Mouse (Mus musculus) bone marrow, adult 2 months (tissue): ENCODE measurements at regions not wholly inside any gene's neighbourhood (a gene's known extent, or its start where the extent isn't known, plus 50 kb on each side); places are given as distances from the start of the nearest gene placed in this dataset.

Experiments used
- CTCF ChIP-seq: fragments of 200-500 bp; IDR thresholded peaks from 2 replicates; pipeline ENCODE4 v1.5.1; 2011; ENCODE audit warnings: low read length, control low read depth; ENCODE audit not compliant: control insufficient read depth, insufficient read depth
- POLR2A ChIP-seq: fragments of 200-500 bp; IDR thresholded peaks from 2 replicates; pipeline ENCODE4 v1.6.1; 2011; ENCODE audit warnings: low read depth, mild to moderate bottlenecking, control low read depth, low read length, borderline replicate concordance; ENCODE audit not compliant: control insufficient read depth

DNA sequence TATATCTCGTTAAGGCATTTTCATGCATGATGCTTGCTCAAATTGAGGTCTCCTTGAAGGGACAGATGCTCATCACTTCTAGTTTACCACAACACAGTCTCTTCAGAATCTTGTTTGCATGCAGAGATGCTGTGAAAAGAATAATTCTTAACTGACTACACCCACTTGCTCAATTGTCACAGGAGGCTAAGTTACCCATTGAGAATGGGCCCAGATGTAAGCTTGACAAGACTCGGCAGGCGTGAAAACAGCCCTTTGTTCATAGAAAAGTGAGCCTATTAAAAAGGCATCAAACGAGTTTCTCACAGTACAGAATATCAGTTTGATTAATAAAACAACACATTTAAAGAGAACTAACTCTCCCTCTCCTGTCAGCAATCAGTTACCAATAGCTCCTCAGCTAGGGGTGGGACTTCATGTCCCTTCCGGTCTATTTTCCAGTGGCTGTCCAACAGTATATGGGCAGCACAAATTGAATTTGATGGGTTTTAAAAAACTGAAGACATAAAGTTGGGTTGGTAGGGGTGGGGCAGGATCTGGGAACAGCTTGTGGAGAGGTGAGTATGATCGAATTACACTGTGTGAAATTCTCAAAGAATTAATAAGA, 180.1 kb upstream of the Pde3a start:
- no peak for TF ChIP-seq CTCF
- TF ChIP-seq POLR2A = no peak
